Mouse (Mus musculus): ENCODE data around the gene Prpf19.

DNA sequence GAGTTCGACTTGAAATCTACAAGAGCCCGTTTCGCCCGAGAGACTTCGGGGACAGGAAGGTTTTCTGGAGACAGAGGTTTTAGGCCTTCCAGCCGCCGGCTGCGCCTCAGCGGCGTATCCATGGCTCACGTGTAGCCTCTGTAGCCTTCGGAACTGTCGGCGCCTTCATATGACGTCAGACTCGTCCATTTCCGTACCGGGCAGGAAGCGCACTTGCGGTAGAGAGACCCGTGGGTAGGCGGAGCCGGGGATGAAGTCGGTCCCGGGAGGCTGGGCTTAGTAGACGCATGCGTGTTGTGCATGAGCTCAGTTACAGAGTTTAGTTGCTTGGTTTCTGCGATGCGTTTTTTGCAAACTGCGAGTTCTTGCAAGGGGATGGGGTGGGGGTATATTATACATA lies 54.1 kb downstream of the Prpf19 start, which contains the start of gene Ccdc86:
- TF ChIP-seq CTCF (IDR thresholded peaks at IDR 0.05; ENCODE audit: low read depth) (no peak), EP300 (IDR thresholded peaks at IDR 0.05; ENCODE audit: low read depth) (peak; percentile 58; the same call in 1 of the 2 replicates)
